Mouse (Mus musculus): ENCODE measurements around the gene Gabarapl2.
A peak's percentile ranks its signal among the peaks of the same experiment; 100 is the strongest.
"Not testable (repeated sequence)": the region's sequence is repeated elsewhere in the genome, so short reads cannot be mapped to it uniquely, and the experiment has no call there.

Gene Gabarapl2

GRCm38 (mm10) chr8:111934201-111934600 is 6.3 kb upstream of the Gabarapl2 start:
- no peak for DNase-seq (ENCODE audit: low spot score in 2 of 2)

DNA sequence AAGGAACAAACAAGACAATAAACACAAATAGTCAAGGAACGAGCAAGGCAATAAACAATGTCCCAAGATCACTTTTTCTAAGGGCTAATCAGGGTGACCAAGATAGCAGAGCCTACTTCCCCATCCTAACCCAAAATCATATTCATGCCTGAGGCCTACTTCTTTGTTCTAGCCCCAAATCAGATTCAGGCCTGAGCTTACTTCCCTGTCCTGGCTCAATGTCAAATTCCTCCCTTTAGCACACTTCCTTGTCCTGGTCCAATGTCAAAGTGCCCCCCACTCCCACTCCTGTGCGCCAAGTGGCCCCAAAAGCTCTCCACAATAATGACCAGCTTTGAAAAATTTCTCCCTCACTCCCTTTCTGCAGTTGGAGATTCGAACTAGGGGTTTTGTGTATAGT is 3.3 kb upstream of the Gabarapl2 start:
- no peak for DNase-seq (ENCODE audit: low spot score in 2 of 2)

DNA sequence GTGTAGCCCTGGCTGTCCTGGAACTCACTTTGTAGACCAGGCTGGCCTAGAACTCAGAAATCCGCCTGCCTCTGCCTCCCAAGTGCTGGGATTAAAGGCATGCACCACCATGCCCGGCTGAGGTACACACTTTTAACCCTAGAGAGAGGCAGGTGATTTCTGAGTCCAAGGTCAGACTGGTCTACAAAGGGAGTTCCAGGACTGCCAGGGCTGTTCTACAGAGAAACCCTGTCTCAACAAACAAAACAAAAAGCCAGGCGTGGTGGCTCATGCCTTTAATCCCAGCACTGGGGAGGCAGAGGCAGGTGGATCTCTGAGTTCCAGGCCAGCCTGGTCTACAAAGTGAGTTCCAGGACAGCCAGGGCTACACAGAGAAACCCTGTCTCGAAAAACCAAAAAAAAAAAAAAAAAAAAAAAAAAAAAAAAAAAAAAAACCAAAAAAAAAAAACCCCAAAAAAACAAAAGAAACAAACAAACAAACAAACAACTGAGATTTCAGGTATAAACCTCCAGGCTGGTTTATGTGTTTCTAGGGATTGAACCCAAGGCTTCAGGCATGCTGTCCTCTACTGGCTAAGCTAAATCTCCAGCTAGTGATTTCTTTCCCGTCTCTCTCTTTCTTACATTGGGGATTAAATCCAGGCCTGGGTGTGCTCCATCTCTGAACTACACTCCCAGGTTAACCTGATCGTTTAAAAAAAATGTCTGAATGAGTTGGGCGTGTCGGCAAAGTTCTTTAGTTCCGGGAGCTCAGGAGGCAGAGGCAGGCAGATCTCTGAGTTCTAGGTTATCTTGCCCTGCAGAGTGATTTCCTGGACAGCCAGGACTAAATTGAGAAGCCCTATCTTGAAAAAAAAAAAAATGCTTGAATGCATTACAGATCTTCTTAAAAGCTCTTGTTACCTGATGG is 2.2 kb upstream of the Gabarapl2 start:
- DNase-seq (ENCODE audit: low spot score in 2 of 2): not testable (repeated sequence)

DNA sequence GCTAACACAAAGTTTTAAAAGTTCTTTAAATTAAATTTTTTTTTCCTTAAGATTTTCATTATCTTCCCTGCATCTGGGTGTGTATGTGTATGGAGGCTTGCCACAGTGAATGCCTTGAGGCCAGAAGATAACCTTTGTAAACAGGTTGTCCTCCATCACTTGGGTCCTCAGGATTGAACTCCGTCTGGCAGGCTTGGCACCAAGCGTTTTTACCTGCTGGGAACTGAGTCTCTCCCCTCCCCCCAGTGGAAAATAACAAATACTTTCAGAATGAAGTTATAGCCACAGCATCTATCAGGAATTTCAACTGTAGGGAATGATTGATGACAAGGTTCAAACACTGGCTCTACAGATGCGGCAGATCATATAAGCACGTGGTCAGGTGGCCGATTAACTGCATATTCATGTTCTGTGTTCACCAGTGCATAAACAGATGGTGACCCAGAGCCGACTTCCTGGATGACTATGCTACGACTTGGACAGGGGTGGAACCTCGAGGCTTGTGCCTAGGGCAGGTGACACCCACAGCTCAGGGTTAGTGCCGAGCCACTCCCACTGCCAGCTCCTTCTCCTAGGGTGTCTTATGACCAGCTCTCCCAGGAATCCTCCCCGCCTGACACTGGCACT is 874 bp upstream of the Gabarapl2 start:
- no peak for DNase-seq (ENCODE audit: low spot score in 2 of 2)

DNA sequence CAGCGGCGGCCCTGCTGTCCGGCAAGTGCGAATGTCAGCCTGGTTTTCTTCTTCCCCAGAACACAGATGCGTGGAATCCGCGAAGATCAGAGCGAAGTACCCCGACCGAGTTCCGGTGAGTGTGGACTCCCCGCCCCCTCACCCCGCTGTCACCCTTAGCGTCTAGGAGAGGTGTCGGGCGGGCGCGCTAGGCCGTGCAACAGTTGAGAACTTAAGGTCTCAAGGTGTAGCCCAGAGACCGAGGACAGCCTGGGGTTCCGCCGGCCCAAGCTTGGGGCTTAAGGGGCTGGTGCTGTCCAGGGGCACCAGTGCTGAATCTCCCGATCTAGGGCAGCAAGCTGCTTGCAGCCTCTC is 575 bp downstream of the Gabarapl2 start:
- DNase-seq (ENCODE audit: low spot score in 2 of 2): peak in 1 of 2 experiments; percentile 16

DNA sequence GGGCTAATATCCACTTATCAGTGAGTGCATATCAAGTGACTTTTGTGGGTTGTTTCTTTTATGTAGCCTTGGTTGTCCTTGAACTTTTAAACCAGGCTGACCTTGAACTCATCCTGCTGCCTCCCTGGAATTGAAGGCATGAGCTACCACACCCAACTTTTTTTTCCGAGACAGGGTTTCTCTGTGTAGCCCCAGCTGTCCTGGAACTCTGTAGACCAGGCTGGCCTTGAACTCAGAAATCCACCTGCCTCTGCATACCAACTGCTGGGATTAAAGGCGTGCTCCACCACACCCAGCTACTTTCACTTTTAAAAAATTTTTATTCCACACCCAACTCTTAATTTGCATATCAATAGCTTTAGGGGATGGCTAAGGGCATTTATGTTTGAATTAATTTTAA is 3.0 kb downstream of the Gabarapl2 start:
- no peak for DNase-seq (ENCODE audit: low spot score in 2 of 2)

- DNase-seq (ENCODE audit: low spot score in 2 of 2): no peak
Observed at GRCm38 (mm10) chr8:111947144-111947543, 6.6 kb downstream of the Gabarapl2 start.

DNA sequence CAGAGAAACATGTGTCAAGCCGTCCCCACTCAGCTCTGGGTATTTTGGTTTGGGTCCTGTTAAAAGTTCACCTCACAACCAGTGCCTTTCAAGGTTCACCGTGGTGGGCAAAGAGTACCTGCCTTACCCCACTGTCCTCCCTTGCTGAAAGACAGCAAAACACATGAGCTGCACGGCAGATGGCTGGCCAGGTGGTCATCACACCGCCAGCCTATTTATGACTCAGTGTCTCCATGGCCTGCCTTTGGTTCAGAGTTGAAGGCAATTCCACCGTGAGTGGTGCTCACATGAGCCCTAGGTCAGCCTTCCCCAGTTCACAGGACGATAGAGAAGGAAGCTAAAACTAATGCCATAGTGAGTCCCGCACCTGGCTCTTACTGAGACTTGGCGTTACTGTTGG is 7.5 kb downstream of the Gabarapl2 start:
- no peak for DNase-seq (ENCODE audit: low spot score in 2 of 2)

DNA sequence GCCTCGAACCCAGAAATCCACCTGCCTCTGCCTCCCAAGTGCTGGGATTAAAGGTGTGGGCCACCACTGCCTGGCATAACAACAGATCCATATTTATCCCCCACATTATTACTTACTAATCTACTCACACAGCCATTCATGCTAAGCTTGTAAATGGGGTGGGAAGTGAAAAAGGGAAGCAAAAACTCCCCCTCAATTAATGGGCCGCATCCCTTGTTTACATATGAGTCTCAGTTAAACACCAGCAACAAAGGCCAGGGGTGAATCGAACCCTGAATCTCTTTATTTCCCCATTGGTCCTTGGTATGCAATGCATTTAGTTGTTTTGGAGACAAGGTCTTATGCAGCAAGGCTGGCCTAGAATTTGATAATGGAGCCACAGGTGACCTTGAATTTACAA is 10.3 kb downstream of the Gabarapl2 start:
- no peak for DNase-seq (ENCODE audit: low spot score in 2 of 2)

DNA sequence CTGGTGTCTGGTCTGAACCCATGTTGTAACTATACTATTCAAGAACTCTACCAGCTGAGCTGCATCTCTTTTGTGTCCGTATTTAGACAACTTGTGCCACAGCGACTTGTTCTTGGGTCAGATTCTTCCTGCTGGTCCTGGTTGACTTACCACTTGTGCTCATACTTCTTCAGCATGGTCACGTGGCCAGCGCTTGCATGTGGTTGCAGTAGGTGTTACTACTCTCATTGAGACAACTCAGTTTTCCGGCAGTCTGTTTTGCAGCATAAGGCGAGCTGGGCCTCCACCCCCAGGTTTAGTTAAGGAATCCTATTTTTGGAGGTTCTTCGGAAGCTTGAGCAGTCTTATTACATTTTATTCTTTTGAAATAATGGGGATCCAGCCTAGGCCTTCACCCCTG is 10.8 kb downstream of the Gabarapl2 start:
- DNase-seq (ENCODE audit: low spot score in 2 of 2): peak; percentile 72 to 82

- DNase-seq (ENCODE audit: low spot score in 2 of 2): no peak
Observed at GRCm38 (mm10) chr8:111951936-111952335, 11.4 kb downstream of the Gabarapl2 start.

GRCm38 (mm10) chr8:111954844-111955594 is 14.5 kb downstream of the Gabarapl2 start:
- no peak for DNase-seq (ENCODE audit: low spot score in 2 of 2)

GRCm38 (mm10) chr8:111955879-111956278 is 15.4 kb downstream of the Gabarapl2 start:
- no peak for DNase-seq (ENCODE audit: low spot score in 2 of 2)

GRCm38 (mm10) chr8:111957231-111957630 is 16.7 kb downstream of the Gabarapl2 start:
- DNase-seq (ENCODE audit: low spot score in 2 of 2): no peak

DNA sequence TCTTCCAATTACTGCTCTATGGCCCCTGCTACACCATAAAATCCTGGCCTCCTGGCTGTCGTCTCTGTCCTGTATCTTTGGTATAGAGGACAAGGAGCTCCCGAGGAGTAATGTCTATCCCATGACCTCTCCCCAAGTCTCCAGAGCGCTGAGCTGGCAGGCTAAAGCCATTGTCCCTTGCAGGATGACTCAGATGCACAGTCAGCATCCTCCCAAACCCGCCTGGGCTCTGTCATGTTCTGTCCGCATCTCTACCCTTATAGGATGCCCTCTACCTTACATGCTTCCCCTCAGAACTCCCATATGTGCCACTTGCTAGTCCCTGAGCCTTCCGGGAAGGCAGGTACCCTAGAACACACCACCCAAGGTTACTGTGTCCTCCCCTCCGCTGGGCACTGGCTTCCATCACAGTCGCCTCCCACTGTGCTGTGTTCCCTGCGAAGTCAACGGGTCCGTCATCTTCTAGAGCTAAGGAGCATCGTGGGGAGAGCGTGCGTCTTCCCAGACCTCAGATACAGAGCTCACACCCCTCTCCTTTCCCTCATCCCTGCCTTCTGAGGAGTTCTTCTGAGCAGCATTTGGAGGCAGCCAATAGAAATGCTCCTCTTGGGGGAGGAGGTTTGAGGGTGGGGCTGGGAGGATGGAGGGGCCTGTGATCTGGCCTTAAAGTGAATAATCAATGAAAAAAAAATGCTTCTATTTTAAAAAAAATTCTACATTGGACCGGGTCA is 20.3 kb downstream of the Gabarapl2 start:
- no peak for DNase-seq (ENCODE audit: low spot score in 2 of 2)

- no peak for DNase-seq (ENCODE audit: low spot score in 2 of 2)
Observed at GRCm38 (mm10) chr8:111961330-111961729, 20.8 kb downstream of the Gabarapl2 start.

DNA sequence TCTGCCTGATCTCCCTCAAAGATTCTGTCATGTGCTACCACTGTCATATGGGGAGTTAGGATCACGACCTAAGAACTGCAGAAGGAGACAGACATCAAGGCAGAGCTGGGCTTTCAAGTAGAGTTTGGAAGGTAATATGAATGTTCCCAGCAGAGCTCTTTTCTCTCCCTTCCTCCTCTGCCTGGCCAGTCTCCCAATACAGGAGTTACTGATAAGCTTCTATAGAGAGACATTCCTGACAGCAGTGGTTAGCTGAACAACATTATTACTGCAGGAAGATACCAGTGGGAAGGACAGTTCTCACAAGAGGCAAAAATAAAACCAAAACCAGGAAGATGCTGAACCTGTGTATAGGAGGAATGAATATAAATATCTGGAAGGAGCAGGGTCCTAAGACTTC is 22.1 kb downstream of the Gabarapl2 start:
- DNase-seq (ENCODE audit: low spot score in 2 of 2): no peak

- DNase-seq (ENCODE audit: low spot score in 2 of 2): no peak
Observed at GRCm38 (mm10) chr8:111963091-111963490, 22.6 kb downstream of the Gabarapl2 start.

- no peak for DNase-seq (ENCODE audit: low spot score in 2 of 2)
Observed at GRCm38 (mm10) chr8:111963546-111963945, 23.0 kb downstream of the Gabarapl2 start.

- DNase-seq (ENCODE audit: low spot score in 2 of 2): no peak
Observed at GRCm38 (mm10) chr8:111964351-111964750, 23.8 kb downstream of the Gabarapl2 start.

- no peak for DNase-seq (ENCODE audit: low spot score in 2 of 2)
Observed at GRCm38 (mm10) chr8:111964849-111965561, 24.5 kb downstream of the Gabarapl2 start.

Data from right cerebral cortex, postnatal 36 days (tissue).